Mouse (Mus musculus) lung, embryonic 14.5 days (tissue): Measurements from ENCODE around the gene Gm20422. TPM values are rescaled to one million over a fixed set of nuclear protein-coding genes. Genes with fewer than 3 reads are reported as not detected.
"Not testable (repeated sequence)": the region's sequence is repeated elsewhere in the genome, so short reads cannot be mapped to it uniquely, and the experiment has no call there.

ENCODE experiments used
- ATAC-seq: fragments of 200-750 bp; cut with Nextera tagmentation; 2 replicates; pipeline ENCODE4 v1.8.0; 2017; ENCODE audit warnings: mild to moderate bottlenecking, moderate TSS enrichment, moderate library complexity; ENCODE audit not compliant: insufficient read depth
- DNase-seq: peaks from one replicate; pipeline ENCODE4 v3.0.0-alpha.2; 2015
- H3K27ac ChIP-seq: fragments of 300-500 bp; sonication (generic); 2 replicates; pipeline ENCODE4 v1.5.1; 2014; ENCODE audit warnings: low read depth, mild to moderate bottlenecking, moderate library complexity
- H3K27me3 ChIP-seq: fragments of 300-500 bp; sonication (generic); 2 replicates; pipeline ENCODE4 v1.6.1; 2014; ENCODE audit warnings: low read length, control low read depth; ENCODE audit not compliant: insufficient read depth
- H3K36me3 ChIP-seq: fragments of 300-500 bp; sonication (generic); 2 replicates; pipeline ENCODE4 v1.6.1; 2014; ENCODE audit warnings: control low read depth; ENCODE audit not compliant: insufficient read depth
- H3K4me1 ChIP-seq: fragments of 300-500 bp; sonication (generic); 2 replicates; pipeline ENCODE4 v1.6.1; 2014; ENCODE audit warnings: antibody characterized with exemption, control low read depth; ENCODE audit not compliant: insufficient read depth
- H3K4me2 ChIP-seq: fragments of 300-500 bp; sonication (generic); 2 replicates; pipeline ENCODE4 v1.6.1; 2014; ENCODE audit warnings: mild to moderate bottlenecking
- H3K4me3 ChIP-seq: fragments of 300-500 bp; sonication (generic); 2 replicates; pipeline ENCODE4 v1.5.1; 2014; ENCODE audit warnings: low read depth, low read length
- H3K9ac ChIP-seq: fragments of 300-500 bp; sonication (generic); 2 replicates; pipeline ENCODE4 v1.6.1; 2014
- H3K9me3 ChIP-seq: fragments of 300-500 bp; sonication (generic); 2 replicates; pipeline ENCODE4 v1.6.1; 2016; ENCODE audit warnings: low read depth, low read length, control low read depth
- CTCF ChIP-seq: IDR thresholded peaks from 2 replicates; pipeline ENCODE4 v1.5.1; 2016; ENCODE audit warnings: antibody characterized with exemption, low read depth
- WGBS: fragments of 180-500 bp; shearing (Covaris S2); extraction: QIAGEN DNeasy Blood & Tissue Kit; methylation state at CpG from one replicate; pipeline ENCODE4 v1.1.7; 2014; 5-methylcytosine and 5-hydroxymethylcytosine counted together
- polyA plus RNA-seq: library from polyadenylated mRNA; unstranded; fragments of >200 nt; fragmentation: Nextera tagmentation; extraction: Ambion mirVana; gene quantifications from 2 replicates; pipeline ENCODE4 v1.2.1, GENCODE M21; 2014

Gene Gm20422
- polyA plus RNA-seq, 1 experiment from 2014 or later: 0.30 TPM

GRCm38 (mm10) chr8:69715366-69715765 is 59.3 kb downstream of the Gm20422 start:
- Histone ChIP-seq H3K4me2 (peak overlapping the region; percentile 60), H3K27me3 (no peaks in the 10 kb centered on the region), H3K4me3 (peak overlapping the region; percentile 94), H3K9ac (peak overlapping the region; percentile 34), H3K4me1 (peaks cover 5% of the 10 kb centered on the region; the same call in 1 of the 2 replicates), H3K27ac (no peak overlapping the region), H3K36me3 (peaks cover 16% of the 10 kb centered on the region; the same call in 1 of the 2 replicates), H3K9me3 (no peaks in the 10 kb centered on the region)
- 74% methylated on average over 6 of the region's 6 CpGs for WGBS
- no peak for ATAC-seq
- no peak for TF ChIP-seq CTCF
- DNase-seq: no peak

- no peak overlapping the region for H3K27ac ChIP-seq
- H3K4me2 ChIP-seq: no peak overlapping the region
- H3K4me1 ChIP-seq: peaks cover 5% of the 10 kb centered on the region; the same call in 1 of the 2 replicates
- H3K4me3 ChIP-seq: no peak overlapping the region
- no peaks in the 10 kb centered on the region for H3K27me3 ChIP-seq
- H3K9me3 ChIP-seq: no peaks in the 10 kb centered on the region
- H3K36me3 ChIP-seq: peaks cover 33% of the 10 kb centered on the region
- no peak for DNase-seq
- no peak for ATAC-seq
- no peak for TF ChIP-seq CTCF
- H3K9ac ChIP-seq: no peak overlapping the region
- WGBS: 83% methylated on average over 8 of the region's 8 CpGs
Observed at GRCm38 (mm10) chr8:69713516-69713915, 61.2 kb downstream of the Gm20422 start.

GRCm38 (mm10) chr8:69710624-69711023 is 64.1 kb downstream of the Gm20422 start, which contains the start of gene Zfp869:
Gene Zfp869, minus strand, starts transcription at chr8:69710724.
- not testable (repeated sequence) for H3K4me3 ChIP-seq, H3K9ac ChIP-seq, H3K27ac ChIP-seq, DNase-seq, ATAC-seq, H3K9me3 ChIP-seq, H3K4me2 ChIP-seq, H3K27me3 ChIP-seq, H3K4me1 ChIP-seq
- 93% methylated on average over 10 of the region's 10 CpGs for WGBS
- peaks cover 62% of the 10 kb centered on the region for H3K36me3 ChIP-seq

- H3K27ac ChIP-seq: no peak overlapping the region
- no peak for ATAC-seq
Observed at GRCm38 (mm10) chr8:69701810-69702209, 72.9 kb downstream of the Gm20422 start.

More at GRCm38 (mm10) chr8:69701810-69702209, 72.9 kb downstream of the Gm20422 start:
- H3K4me1 ChIP-seq: no peaks in the 10 kb centered on the region
- H3K4me3 ChIP-seq: no peak overlapping the region
- H3K27me3 ChIP-seq: no peaks in the 10 kb centered on the region
- WGBS: 74% methylated on average over 6 of the region's 6 CpGs
- H3K9me3 ChIP-seq: no peaks in the 10 kb centered on the region
- peak; percentile 23 for DNase-seq
- TF ChIP-seq CTCF: no peak
- H3K9ac ChIP-seq: no peak overlapping the region
- no peak overlapping the region for H3K4me2 ChIP-seq
- H3K36me3 ChIP-seq: peaks cover 37% of the 10 kb centered on the region

Other genes starting within 250 kb of the Gm20422 start
- 23.4 and 24.5 TPM in 2 replicates for gene Zfp868, start 149.3 kb downstream of the Gm20422 start, polyA plus RNA-seq
- 1.4 and 1.8 TPM in 2 replicates for gene Zfp964, start 120.4 kb downstream of the Gm20422 start, polyA plus RNA-seq
- gene Zfp869, start 64.2 kb downstream of the Gm20422 start, polyA plus RNA-seq: 30.2 and 31.3 TPM in 2 replicates
- gene Zfp963, start 24.9 kb downstream of the Gm20422 start, polyA plus RNA-seq: 5.6 and 5.8 TPM in 2 replicates
- 46.6 and 57.4 TPM in 2 replicates for gene Atp13a1, start 16.3 kb upstream of the Gm20422 start, polyA plus RNA-seq
- 30.5 and 31.7 TPM in 2 replicates for gene Zfp866, start 16.3 kb upstream of the Gm20422 start, polyA plus RNA-seq
- 6.7 and 8.8 TPM in 2 replicates for gene Gmip, start 33.8 kb upstream of the Gm20422 start, polyA plus RNA-seq
- gene Lpar2, start 47.5 kb upstream of the Gm20422 start, polyA plus RNA-seq: 0.74 and 1.0 TPM in 2 replicates
- gene Pbx4, start 57.6 kb upstream of the Gm20422 start, polyA plus RNA-seq: 7.1 and 9.4 TPM in 2 replicates
- gene Cilp2, start 112.8 kb upstream of the Gm20422 start, polyA plus RNA-seq: 0.25 and 0.31 TPM in 2 replicates
- 3.8 and 4.3 TPM in 2 replicates for gene Tssk6, start 127.3 kb upstream of the Gm20422 start, polyA plus RNA-seq
- 163 and 171 TPM in 2 replicates for gene Ndufa13, start 127.7 kb upstream of the Gm20422 start, polyA plus RNA-seq
- 3.6 and 4.3 TPM in 2 replicates for gene Yjefn3, start 127.8 kb upstream of the Gm20422 start, polyA plus RNA-seq
- gene Gatad2a, start 221.5 kb upstream of the Gm20422 start, polyA plus RNA-seq: 81.5 and 92.4 TPM in 2 replicates